29 mouse cellular contexts compared by ENCODE assay signal in genomic region chr15:84873079-84873478, GRCm38 (mm10). TPM values are rescaled to one million over a fixed set of nuclear protein-coding genes. Genes with fewer than 3 reads are reported as not detected.
DNase-seq lines count a peak whose midpoint lies in the region; ATAC-seq and TF ChIP-seq lines count a peak whose summit lies in the region.
"Had no signal": no experiment of that assay in that cellular context is flagged by ENCODE, and none has a peak within 500 bp of the region (broad histone marks: within the 10 kb centered on the region; RNA-seq: fewer than 3 reads in every experiment).

No protein-coding gene starts in this region.

- no peak for DNase-seq in heart, adult 2 months
- DNase-seq in right cerebral cortex, adult 18-20 months: peak; percentile 28
- DNase-seq in right cerebral cortex, postnatal 4 days: no peak
- peak; percentile 31 to 33 for DNase-seq in left cerebral cortex, postnatal 36 days (ENCODE audit: low spot score in 2 of 2)
- no peak for DNase-seq in midbrain, embryonic 10.5 days (ENCODE audit: low spot score)
- DNase-seq in kidney, postnatal 14 days: no peak
- DNase-seq: adrenal gland, postnatal 25 days; cerebellum, adult 2 months; cerebellum, postnatal 14 days; gastrocnemius, postnatal 10 days; heart, postnatal 36 days; kidney, adult 8-10 months; layer of hippocampus, postnatal 36 days; lung, postnatal 36 days; thymus, postnatal 4 days had no signal

- TF ChIP-seq EP300 in heart, adult 2 months (IDR thresholded peaks at IDR 0.05; ENCODE audit: insufficient read depth, low read depth, low read length): no peak

- no peak for ATAC-seq in heart, embryonic 11.5 days (replicated peaks; ENCODE audit: insufficient number of reproducible peaks, low FRiP score, low TSS enrichment)
- ATAC-seq: CD4-positive, CD25-positive, alpha-beta regulatory T cell, adult 4 months; forebrain, embryonic 13.5 days; intestine, embryonic 16.5 days had no signal

- no peak for TF ChIP-seq POLR2A in heart, adult 2 months (IDR thresholded peaks at IDR 0.05; ENCODE audit: insufficient read depth, low read depth, low read length)

- no peak for TF ChIP-seq CTCF in heart, adult 2 months (IDR thresholded peaks at IDR 0.05)

- peak overlapping the region; percentile 2; the same call in 1 of the 2 replicates for H3K27ac ChIP-seq in heart, adult 2 months
- no peak overlapping the region for H3K27ac ChIP-seq in heart, embryonic 11.5 days (ENCODE audit: low read depth, low read length)
- no peak overlapping the region for H3K27ac ChIP-seq in midbrain, embryonic 10.5 days (replicated peaks)
- H3K27ac ChIP-seq: forebrain, embryonic 13.5 days; heart, embryonic 10.5 days; hindbrain, embryonic 12.5 days; kidney, postnatal 0 days; limb, embryonic 13.5 days; lung, embryonic 15.5 days; midbrain, embryonic 12.5 days; neural tube, embryonic 12.5 days had no signal

- intact Hi-C loops in heart, adult 2 months (cut with DNase I): no loop called here
- intact Hi-C loops in left cerebral cortex, postnatal 36 days (cut with DNase I): loop anchor here (1.0 kb wide), 1 partner anchor 19 kb away; no protein-coding TSS in a partner anchor

- no peaks in the 10 kb centered on the region for H3K9me3 ChIP-seq in heart, embryonic 11.5 days (replicated peaks; ENCODE audit: control insufficient read depth, low read length)
- no peaks in the 10 kb centered on the region for H3K9me3 ChIP-seq in midbrain, embryonic 10.5 days (replicated peaks)
- H3K9me3 ChIP-seq: forebrain, embryonic 13.5 days; heart, embryonic 10.5 days; hindbrain, embryonic 12.5 days; limb, embryonic 13.5 days; lung, embryonic 15.5 days; midbrain, embryonic 12.5 days; neural tube, embryonic 12.5 days had no signal

- H3K36me3 ChIP-seq in heart, adult 2 months (ENCODE audit: control insufficient read depth, insufficient read depth, low read length): no peaks in the 10 kb centered on the region
- H3K36me3 ChIP-seq in heart, embryonic 11.5 days (ENCODE audit: control insufficient read depth, insufficient read depth, low read length): no peaks in the 10 kb centered on the region
- H3K36me3 ChIP-seq in midbrain, embryonic 10.5 days: no peaks in the 10 kb centered on the region
- H3K36me3 ChIP-seq: heart, embryonic 10.5 days; hindbrain, embryonic 12.5 days; limb, embryonic 13.5 days; lung, embryonic 15.5 days; midbrain, embryonic 12.5 days; neural tube, embryonic 12.5 days had no signal

- H3K4me2 ChIP-seq in heart, embryonic 11.5 days: no peak overlapping the region
- H3K4me2 ChIP-seq: forebrain, embryonic 13.5 days; hindbrain, embryonic 12.5 days; limb, embryonic 13.5 days; liver, embryonic 11.5 days; lung, embryonic 15.5 days; midbrain, embryonic 12.5 days; neural tube, embryonic 12.5 days had no signal

- H3K9ac ChIP-seq in heart, adult 2 months (ENCODE audit: low read depth, low read length): no peak overlapping the region
- no peak overlapping the region for H3K9ac ChIP-seq in heart, embryonic 11.5 days (ENCODE audit: low read depth, low read length)
- H3K9ac ChIP-seq: forebrain, embryonic 13.5 days; hindbrain, embryonic 12.5 days; limb, embryonic 13.5 days; lung, embryonic 15.5 days; midbrain, embryonic 12.5 days; neural tube, embryonic 12.5 days had no signal

- H3K79me2 ChIP-seq in heart, adult 2 months (replicated peaks; ENCODE audit: control insufficient read depth, insufficient read depth, low read length): no peaks in the 10 kb centered on the region

- no peaks in the 10 kb centered on the region for H3K4me1 ChIP-seq in heart, adult 2 months (ENCODE audit: control insufficient read depth, insufficient read depth, low read length)
- H3K4me1 ChIP-seq in heart, embryonic 11.5 days (ENCODE audit: control insufficient read depth, insufficient read depth, low read length): no peaks in the 10 kb centered on the region
- no peaks in the 10 kb centered on the region for H3K4me1 ChIP-seq in midbrain, embryonic 10.5 days
- H3K4me1 ChIP-seq: forebrain, embryonic 13.5 days; hindbrain, embryonic 12.5 days; limb, embryonic 13.5 days; lung, embryonic 15.5 days; midbrain, embryonic 12.5 days; neural tube, embryonic 12.5 days had no signal

- no peaks in the 10 kb centered on the region for H3K27me3 ChIP-seq in heart, adult 2 months (ENCODE audit: control insufficient read depth, insufficient read depth, low read length)
- H3K27me3 ChIP-seq in heart, embryonic 11.5 days (ENCODE audit: control insufficient read depth, insufficient read depth, low read length): no peaks in the 10 kb centered on the region
- no peaks in the 10 kb centered on the region for H3K27me3 ChIP-seq in midbrain, embryonic 10.5 days (ENCODE audit: low read depth, poor library complexity, severe bottlenecking)
- H3K27me3 ChIP-seq: forebrain, embryonic 13.5 days; hindbrain, embryonic 12.5 days; limb, embryonic 13.5 days; lung, embryonic 15.5 days; midbrain, embryonic 12.5 days; neural tube, embryonic 12.5 days had no signal

- H3K4me3 ChIP-seq in heart, adult 2 months: no peak overlapping the region
- H3K4me3 ChIP-seq in heart, embryonic 11.5 days (ENCODE audit: low read depth, low read length): no peak overlapping the region
- H3K4me3 ChIP-seq in midbrain, embryonic 10.5 days: no peak overlapping the region
- H3K4me3 ChIP-seq: forebrain, embryonic 13.5 days; heart, embryonic 10.5 days; hindbrain, embryonic 12.5 days; limb, embryonic 13.5 days; lung, embryonic 15.5 days; midbrain, embryonic 12.5 days; myocyte; neural tube, embryonic 12.5 days had no signal

- WGBS in heart, adult 2 months: 76% methylated on average over 11 of the region's 11 CpGs
- WGBS in heart, embryonic 11.5 days (ENCODE audit: insufficient replicate concordance): 83% methylated on average over 11 of the region's 11 CpGs
- WGBS in midbrain, embryonic 10.5 days: 92% methylated on average over 11 of the region's 11 CpGs

RNA-seq across cellular contexts. Expression of gene Phf21b, which starts 17.2 kb away (rescaled TPM):
- total RNA-seq in heart, adult 2 months (2021): 1 to 10 TPM; 1.1 TPM
- polyA plus RNA-seq in heart, adult 2 months (2012; rRNA removed): 3.3 and 4.1 TPM in 2 replicates
- 0.39 and 0.56 TPM in 2 replicates for polyA plus RNA-seq in heart, embryonic 11.5 days (2014; fragmentation: Nextera tagmentation; extraction: Ambion mirVana)
- total RNA-seq in left cerebral cortex, postnatal 36 days (2021): 10 to 100 TPM; 11.0 to 18.6 TPM
- polyA plus RNA-seq in midbrain, embryonic 10.5 days (2016; fragmentation: Nextera tagmentation; extraction: Ambion mirVana): 9.5 and 11.9 TPM in 2 replicates
- polyA plus RNA-seq: liver, embryonic 16.5 days had no signal

RNA-seq across cellular contexts. Expression of gene Gm29666, which starts 46.8 kb away (rescaled TPM):
- under 1 TPM; 0.11 to 0.13 TPM for total RNA-seq in heart, adult 2 months (2021)
- 0.16 and 0.29 TPM in 2 replicates for polyA plus RNA-seq in heart, adult 2 months (2012; rRNA removed)
- polyA plus RNA-seq in heart, embryonic 11.5 days (2014; fragmentation: Nextera tagmentation; extraction: Ambion mirVana): 0.27 and 0.52 TPM in 2 replicates
- total RNA-seq in left cerebral cortex, postnatal 36 days (2021): 1 to 10 TPM in 1 of 2 experiments, under 1 TPM in 1; 0.96 to 1.9 TPM
- 0.96 and 1.1 TPM in 2 replicates for polyA plus RNA-seq in midbrain, embryonic 10.5 days (2016; fragmentation: Nextera tagmentation; extraction: Ambion mirVana)

RNA-seq across cellular contexts. Expression of gene Nup50, which starts 50.1 kb away (rescaled TPM):
- 10 to 100 TPM; 15.5 to 16.6 TPM for total RNA-seq in heart, adult 2 months (2021)
- 3.8 and 5.5 TPM in 2 replicates for polyA plus RNA-seq in heart, adult 2 months (2012; rRNA removed)
- 28.5 and 33.1 TPM in 2 replicates for polyA plus RNA-seq in heart, embryonic 11.5 days (2014; fragmentation: Nextera tagmentation; extraction: Ambion mirVana)
- 10 to 100 TPM; 32.5 to 33.1 TPM for total RNA-seq in left cerebral cortex, postnatal 36 days (2021)
- 70.5 and 70.7 TPM in 2 replicates for polyA plus RNA-seq in midbrain, embryonic 10.5 days (2016; fragmentation: Nextera tagmentation; extraction: Ambion mirVana)

Comparison
In these comparisons a context has a peak if more than half of its experiments do, and no peak if none do; other contexts are left out.
1. DNase-seq: peak in right cerebral cortex, adult 18-20 months (single experiment) and left cerebral cortex, postnatal 36 days (2 of 2); none in heart, adult 2 months (0 of 2), right cerebral cortex, postnatal 4 days (single experiment), midbrain, embryonic 10.5 days (single experiment) and kidney, postnatal 14 days (single experiment).